Mouse (Mus musculus) right cerebral cortex, adult 2 months (tissue): ENCODE data around the gene Aplp1.

Source experiments
- DNase-seq, 2 experiments: peaks; one replicate each; pipeline ENCODE4 v3.0.0; 2021 to 2022; ENCODE audit warnings: low spot score in 2 of 2

Aplp1 gene

GRCm38 (mm10) chr7:30450241-30450640 lies 4.9 kb upstream of the Aplp1 start:
- DNase-seq = no peak

DNA sequence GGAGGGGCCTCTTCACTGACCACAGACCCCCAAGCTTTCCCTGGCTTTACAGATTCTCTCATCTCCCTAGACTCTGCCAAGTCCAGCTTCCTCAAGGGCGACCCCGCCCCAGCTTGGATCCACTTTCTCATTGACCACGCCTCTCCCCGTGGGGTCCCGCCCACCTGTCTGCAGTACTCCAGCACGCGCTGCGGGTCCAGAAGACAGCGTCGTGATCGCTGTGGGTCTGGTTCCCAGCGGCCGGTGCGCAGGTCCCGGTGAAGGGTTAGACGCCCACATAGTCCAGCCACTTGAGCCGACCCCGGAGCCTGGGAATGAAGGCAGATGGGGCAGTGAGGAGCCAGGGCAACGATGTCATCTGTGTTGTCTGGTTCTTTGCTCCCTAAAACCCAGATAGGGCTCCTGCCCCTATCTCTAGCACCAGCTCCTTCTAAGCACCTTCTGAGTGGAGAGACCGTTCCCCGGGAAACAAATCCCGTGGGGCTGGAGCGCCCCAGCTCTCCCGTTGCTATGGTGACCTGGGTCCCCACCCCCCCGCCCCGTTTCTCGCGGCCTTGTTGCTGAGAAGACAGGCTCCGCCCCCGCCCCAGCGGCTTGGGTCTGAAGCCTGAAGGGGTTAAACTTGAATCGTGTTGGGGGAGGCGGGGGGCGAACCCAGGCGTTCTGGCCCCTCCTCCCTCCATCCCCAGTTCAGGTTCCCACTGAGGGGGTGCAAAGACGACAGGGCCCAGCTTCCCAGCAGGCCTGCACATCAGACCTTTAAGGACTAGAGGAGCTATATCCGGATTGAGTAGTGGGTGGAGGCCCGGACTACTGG lies 973 bp downstream of the Aplp1 start:
- DNase-seq = peak; percentile 71 to 79

DNA sequence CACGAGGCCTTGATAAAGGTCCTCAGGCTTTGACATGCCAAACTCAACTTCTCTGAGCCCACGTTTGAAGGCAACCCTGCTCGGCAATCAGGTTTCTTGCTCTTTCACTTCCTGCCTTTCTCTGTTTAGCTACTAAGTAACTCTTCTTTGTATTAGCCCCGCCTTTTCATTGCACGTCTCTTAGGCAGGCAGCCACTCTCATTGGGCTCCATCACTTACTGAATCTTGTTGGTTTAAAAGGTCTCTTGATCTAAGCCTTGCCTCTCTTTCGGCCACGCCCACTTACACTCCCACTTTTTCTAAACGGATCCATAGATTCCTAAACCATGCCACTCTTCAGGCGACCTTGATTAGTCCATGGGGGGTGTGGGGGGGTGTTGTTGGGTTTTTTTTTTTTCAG lies 1.6 kb downstream of the Aplp1 start:
- DNase-seq = no peak

GRCm38 (mm10) chr7:30440697-30441096 lies 4.6 kb downstream of the Aplp1 start:
- DNase-seq = peak; percentile 69 to 75

DNA sequence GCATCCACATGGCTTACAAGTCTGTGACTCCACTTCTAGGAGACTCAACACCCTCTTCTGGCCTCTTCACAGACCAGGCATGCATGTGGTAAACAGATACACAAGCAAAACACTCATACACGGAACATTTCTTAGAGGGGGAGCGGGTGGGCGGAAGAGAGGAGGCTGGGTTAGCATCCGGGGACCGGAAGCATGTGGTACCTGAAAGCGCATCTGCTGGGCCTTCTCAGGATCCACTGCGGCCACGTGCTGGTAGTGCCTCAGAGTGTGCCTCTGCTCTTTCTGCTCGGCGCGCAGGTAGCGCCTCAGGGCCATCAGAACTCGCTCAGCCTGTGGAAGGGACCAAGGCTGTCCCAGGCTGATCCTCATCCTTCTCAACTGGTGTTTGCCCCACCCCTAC lies 5.6 kb downstream of the Aplp1 start:
- DNase-seq = no peak

GRCm38 (mm10) chr7:30436879-30437278 lies 8.5 kb downstream of the Aplp1 start:
- DNase-seq = no peak

DNA sequence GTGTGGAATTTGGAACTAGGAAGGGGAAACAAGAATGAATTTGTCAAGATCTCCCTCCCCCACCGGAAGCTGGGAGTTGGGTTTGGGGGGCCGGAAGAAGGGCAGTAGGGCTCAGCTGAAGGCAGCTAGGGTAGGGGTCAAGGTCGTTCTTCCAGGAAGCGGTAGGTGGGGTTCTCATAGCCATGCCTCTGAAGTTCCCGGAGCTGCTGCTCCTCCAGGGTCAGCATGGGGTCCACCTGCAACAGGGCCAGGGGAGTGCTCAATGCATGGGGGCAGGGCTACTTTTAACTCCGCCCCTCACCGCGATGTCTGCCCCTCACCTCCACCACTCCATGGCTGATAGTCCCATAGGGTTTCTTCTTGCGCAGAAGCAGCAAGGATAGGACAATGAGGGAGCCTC lies 10.2 kb downstream of the Aplp1 start:
- no peak for DNase-seq

DNA sequence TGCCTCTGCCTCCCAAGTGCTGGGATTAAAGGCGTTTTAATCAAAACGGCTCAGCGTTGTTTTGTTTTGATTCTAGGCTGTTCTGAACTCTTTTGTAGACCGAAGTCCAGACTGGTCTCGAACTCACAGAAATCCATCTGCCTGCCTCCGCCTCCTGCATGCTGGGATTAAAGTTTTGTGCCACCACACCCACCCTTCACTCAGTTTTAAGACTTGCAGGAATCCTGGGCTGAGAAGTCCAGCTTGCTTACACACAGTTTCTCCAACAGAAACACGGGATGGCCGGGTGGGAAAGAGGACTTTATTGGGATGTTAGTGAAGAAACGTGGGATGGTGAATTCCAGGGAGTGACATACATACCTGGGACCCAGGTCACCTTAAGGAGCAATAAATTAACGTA lies 10.6 kb downstream of the Aplp1 start:
- no peak for DNase-seq

DNA sequence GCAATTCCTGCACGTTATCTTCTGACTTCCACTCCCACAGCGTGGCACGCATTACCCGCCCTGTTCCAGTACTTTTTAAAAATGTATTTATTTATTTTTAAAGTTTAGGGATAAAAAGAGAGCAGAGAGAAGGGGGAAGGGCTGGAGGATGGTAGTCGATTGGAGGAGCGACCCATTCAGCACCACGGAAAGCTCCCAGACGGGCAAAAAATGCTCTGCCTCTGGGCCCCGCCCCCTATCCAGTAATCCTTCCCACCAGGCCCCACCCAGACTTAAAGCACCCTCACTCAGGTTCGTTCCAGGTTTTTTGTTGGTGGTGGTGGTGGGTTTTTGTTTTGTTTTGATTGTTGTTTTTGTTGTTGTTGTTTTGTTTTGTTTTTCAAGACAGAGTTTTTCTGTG lies 11.1 kb downstream of the Aplp1 start:
- DNase-seq = no peak

- DNase-seq = peak; percentile 92 to 93
Observed at GRCm38 (mm10) chr7:30431793-30432192, 13.5 kb downstream of the Aplp1 start.

DNA sequence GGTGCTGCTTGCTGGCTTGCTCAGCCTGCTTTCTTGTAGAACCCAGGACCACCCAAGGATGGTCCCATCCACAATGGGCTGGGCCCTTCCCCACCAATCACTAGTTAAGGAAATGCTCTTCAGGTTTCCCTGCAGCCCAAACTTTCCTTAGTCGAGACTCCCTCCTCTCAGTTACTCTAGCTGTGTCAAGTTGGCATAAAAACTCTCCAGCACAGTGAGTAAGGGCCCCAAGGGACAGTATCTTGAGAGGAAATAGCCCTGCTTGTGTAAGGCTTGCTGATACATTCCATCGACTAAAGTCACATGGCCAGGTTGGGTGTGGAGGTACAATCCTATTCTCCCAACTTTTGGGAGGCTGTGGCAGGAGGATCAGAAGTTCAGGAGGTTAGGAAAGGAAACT lies 15.1 kb downstream of the Aplp1 start:
- no peak for DNase-seq

GRCm38 (mm10) chr7:30429327-30429726 lies 16.0 kb downstream of the Aplp1 start:
- DNase-seq = no peak

- peak; percentile 71 to 74 for DNase-seq
Observed at GRCm38 (mm10) chr7:30423071-30423641, 22.2 kb downstream of the Aplp1 start.

DNA sequence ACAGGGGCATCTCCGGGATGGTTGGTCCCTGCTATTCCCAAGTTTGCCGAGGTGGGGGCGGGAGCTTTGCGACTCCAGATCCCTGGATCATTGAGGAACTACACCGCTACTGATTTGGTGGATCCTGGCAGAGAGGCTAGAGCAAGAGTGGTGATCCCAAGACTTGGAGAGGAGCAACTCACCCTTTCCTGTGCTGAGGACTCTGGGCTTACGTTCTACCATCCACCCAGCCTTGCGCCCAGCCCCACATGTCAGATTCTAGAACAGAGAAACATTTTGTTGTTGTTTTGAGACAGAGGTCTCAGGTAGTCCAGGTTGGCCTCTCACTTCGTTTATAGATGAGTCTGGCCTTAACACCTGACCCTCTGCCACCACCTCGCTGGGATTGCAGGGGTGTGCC lies 22.8 kb downstream of the Aplp1 start:
- DNase-seq = no peak

- DNase-seq = peak; percentile 95
Observed at GRCm38 (mm10) chr7:30421890-30422435, 23.4 kb downstream of the Aplp1 start.

DNA sequence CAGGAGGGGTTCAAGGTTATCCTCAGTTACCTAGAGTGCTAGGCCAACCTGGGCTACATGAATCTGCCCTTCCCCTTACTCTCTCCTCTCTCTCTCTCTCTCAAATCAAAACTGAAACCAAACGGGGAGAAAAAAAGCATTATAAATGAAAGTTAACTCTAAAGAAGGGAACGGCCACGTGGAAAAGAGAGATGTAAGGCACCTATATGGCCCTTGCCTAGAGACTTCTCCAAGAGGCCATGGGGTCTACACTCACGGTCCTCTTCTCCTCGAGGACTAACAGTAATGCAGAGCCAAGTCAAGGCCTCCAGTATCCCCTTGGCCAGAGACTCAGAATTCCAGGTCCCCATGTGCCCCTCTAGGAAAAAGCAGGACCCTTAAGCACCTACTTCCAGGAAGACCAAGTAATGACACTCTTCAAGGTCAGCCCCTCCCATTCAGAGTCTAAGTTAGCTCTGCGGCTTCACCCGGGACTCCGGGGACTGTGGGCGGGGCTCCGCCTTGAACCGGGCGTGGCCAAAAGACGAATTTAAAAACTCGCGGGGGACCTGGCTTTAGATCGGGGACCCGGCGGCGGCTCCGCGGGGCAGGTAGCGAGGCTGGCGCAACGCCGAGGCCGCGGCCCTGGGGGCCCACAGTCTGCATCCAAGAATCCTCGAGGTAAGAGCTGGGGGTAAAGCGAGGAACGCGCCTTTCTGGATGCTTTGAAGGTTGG lies 24.0 kb downstream of the Aplp1 start, which contains the start of gene Nfkbid:
Gene Nfkbid (plus strand): TSS at position 558 of the 715 bp plus-strand sequence.
- DNase-seq = no peak

- no peak for DNase-seq
Observed at GRCm38 (mm10) chr7:30420673-30421072, 24.7 kb downstream of the Aplp1 start.

DNA sequence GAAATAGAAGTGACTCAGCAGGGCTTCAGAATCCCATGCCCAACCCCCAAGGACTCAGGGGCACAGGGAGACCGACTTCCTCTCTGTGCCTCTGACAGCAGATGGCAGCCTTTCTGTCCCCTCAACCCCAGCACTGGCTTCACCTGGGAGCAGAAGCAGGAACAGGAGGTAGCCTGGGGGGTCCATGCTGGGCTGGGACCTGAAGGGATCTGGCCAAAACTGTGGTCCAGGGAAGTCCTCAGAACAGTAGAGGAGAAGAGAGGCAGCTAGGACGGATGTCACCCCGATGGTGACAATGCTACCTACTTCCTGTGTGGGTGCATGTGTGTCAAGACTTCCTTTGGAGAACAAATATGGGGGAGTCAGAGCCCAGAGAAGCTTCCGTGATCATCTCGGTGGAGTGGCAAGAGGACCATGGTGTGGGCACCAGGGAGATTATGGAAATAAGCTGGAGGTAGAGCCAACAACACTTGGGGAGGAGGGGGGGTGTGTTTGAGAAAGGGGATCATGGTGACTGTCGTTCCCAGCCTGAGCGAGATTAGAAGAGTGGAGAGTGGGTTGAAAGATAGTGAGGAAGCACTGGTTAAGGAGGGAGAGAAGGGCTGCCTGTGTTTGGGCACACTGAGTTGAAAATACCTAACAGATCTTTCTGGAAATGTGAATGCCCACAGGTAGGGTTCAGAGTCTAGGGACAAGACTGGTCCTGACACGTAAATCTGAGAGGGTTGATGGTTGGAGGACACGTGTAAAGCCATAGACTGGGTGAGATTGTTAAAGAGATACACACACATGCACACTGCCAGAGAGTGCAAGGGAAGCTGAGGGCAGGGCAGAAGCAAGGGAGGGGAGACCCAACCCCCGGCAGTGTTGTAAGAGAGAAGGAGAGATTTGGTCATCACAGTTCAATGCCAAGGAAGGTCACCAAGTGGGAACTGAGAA lies 25.5 kb downstream of the Aplp1 start, which contains the start of gene Hcst:
Gene Hcst (minus strand): TSS at position 294 of the 939 bp plus-strand sequence.
- no peak for DNase-seq

DNA sequence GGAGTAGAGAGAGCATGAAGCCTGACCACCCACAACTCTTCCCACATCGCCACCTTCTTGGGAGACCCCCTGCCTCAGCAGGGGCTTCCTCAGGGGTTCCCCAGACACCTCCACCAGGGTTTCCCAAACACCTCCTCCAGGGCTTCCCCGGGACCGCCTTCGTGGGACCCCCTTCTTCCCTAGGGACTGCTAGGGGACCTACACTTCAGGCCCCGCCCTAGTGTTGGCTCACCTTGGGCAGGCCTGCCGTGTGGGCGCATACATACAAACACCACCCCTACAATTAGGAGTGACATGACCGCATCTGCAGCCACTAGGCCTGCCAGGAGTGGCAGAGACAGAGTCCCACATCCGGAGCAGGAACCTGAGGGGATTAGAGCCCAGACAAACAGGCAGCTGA lies 27.5 kb downstream of the Aplp1 start:
- no peak for DNase-seq

DNA sequence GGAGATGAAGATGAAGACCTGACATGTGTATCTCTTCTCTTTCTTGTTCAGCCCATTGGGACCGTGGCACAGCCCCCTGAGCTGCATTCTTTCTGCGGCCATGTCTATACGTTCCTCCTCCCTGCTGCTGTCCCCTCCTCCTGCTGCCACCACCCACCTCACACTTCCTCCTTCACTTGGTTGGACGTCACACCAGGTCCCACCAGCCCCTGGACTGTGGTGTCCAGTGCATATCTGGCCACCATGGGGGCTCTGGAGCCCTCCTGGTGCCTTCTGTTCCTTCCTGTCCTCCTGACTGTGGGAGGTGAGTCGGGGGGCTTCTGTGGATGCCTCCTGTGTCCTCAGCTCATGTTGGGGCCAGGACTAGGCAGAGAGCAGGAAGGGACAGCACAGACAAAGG lies 31.7 kb downstream of the Aplp1 start, which contains the start of gene Tyrobp:
Gene Tyrobp (plus strand): TSS at position 165 of the 400 bp plus-strand sequence.
- no peak for DNase-seq

- no peak for DNase-seq
Observed at GRCm38 (mm10) chr7:30412735-30413147, 32.6 kb downstream of the Aplp1 start.
